Mouse (Mus musculus) right cerebral cortex, postnatal 14 days (tissue): Measurements from ENCODE around the gene Asb16.
A peak's percentile ranks its signal among the peaks of the same experiment; 100 is the strongest.
"Not testable (repeated sequence)": the region's sequence is repeated elsewhere in the genome, so short reads cannot be mapped to it uniquely, and the experiment has no call there.

Source experiments
- DNase-seq: peaks from one replicate; pipeline ENCODE4 v3.0.0; 2022

The Asb16 gene

GRCm38 (mm10) chr11:102244926-102245449 is 23.6 kb upstream of the Asb16 start:
- peak; percentile 75 for DNase-seq

- no peak for DNase-seq
These were observed 22.8 kb upstream of the Asb16 start for GRCm38 (mm10) chr11:102245581-102246272.

- no peak for DNase-seq
These were observed 22.3 kb upstream of the Asb16 start for GRCm38 (mm10) chr11:102246273-102246635.

- DNase-seq: no peak
These were observed 21.7 kb upstream of the Asb16 start for GRCm38 (mm10) chr11:102246871-102247270.

GRCm38 (mm10) chr11:102248630-102249230 is 19.8 kb upstream of the Asb16 start, which contains the start of gene BC030867:
Gene BC030867 (plus strand): TSS chr11:102248882.
- DNase-seq: peak; percentile 95

GRCm38 (mm10) chr11:102249351-102250090 is 19.0 kb upstream of the Asb16 start:
- DNase-seq: no peak

GRCm38 (mm10) chr11:102257514-102257913 is 11.0 kb upstream of the Asb16 start:
- no peak for DNase-seq

- DNase-seq: no peak
These were observed 10.4 kb upstream of the Asb16 start for GRCm38 (mm10) chr11:102258095-102258494.

- DNase-seq: no peak
These were observed 10.0 kb upstream of the Asb16 start for GRCm38 (mm10) chr11:102258521-102258920.

GRCm38 (mm10) chr11:102263211-102263610 is 5.3 kb upstream of the Asb16 start:
- no peak for DNase-seq

- no peak for DNase-seq
These were observed 2.7 kb upstream of the Asb16 start for GRCm38 (mm10) chr11:102265816-102266215.

GRCm38 (mm10) chr11:102266631-102267355 is 1.8 kb upstream of the Asb16 start:
- DNase-seq: no peak

GRCm38 (mm10) chr11:102267480-102267879 is 1.1 kb upstream of the Asb16 start:
- DNase-seq: peak; percentile 73

GRCm38 (mm10) chr11:102276411-102276915 is 7.9 kb downstream of the Asb16 start:
- DNase-seq: no peak

- DNase-seq: no peak
These were observed 9.2 kb downstream of the Asb16 start for GRCm38 (mm10) chr11:102277754-102278153.

- DNase-seq: no peak
These were observed 11.1 kb downstream of the Asb16 start for GRCm38 (mm10) chr11:102279595-102279994.

GRCm38 (mm10) chr11:102280267-102280666 is 11.7 kb downstream of the Asb16 start:
- not testable (repeated sequence) for DNase-seq

GRCm38 (mm10) chr11:102283922-102284321 is 15.4 kb downstream of the Asb16 start:
- DNase-seq: no peak

- peak; percentile 94 for DNase-seq
These were observed 16.1 kb downstream of the Asb16 start, which contains the start of gene Tmub2 for GRCm38 (mm10) chr11:102284501-102285094. Gene Tmub2 (plus strand): TSS chr11:102284931.

GRCm38 (mm10) chr11:102285095-102285834 is 16.7 kb downstream of the Asb16 start:
- no peak for DNase-seq

GRCm38 (mm10) chr11:102287485-102287884 is 18.9 kb downstream of the Asb16 start:
- DNase-seq: no peak
